Mouse (Mus musculus) bone marrow, adult 2 months (tissue): ENCODE data around the gene Gm13088.
"Not testable (repeated sequence)": the region's sequence is repeated elsewhere in the genome, so short reads cannot be mapped to it uniquely, and the experiment has no call there.

Source experiments
- CTCF ChIP-seq: fragments of 200-500 bp; IDR thresholded peaks from 2 replicates; pipeline ENCODE4 v1.5.1; 2011; ENCODE audit warnings: low read length, control low read depth; ENCODE audit not compliant: control insufficient read depth, insufficient read depth
- POLR2A ChIP-seq: fragments of 200-500 bp; IDR thresholded peaks from 2 replicates; pipeline ENCODE4 v1.6.1; 2011; ENCODE audit warnings: low read depth, mild to moderate bottlenecking, control low read depth, low read length, borderline replicate concordance; ENCODE audit not compliant: control insufficient read depth

DNA sequence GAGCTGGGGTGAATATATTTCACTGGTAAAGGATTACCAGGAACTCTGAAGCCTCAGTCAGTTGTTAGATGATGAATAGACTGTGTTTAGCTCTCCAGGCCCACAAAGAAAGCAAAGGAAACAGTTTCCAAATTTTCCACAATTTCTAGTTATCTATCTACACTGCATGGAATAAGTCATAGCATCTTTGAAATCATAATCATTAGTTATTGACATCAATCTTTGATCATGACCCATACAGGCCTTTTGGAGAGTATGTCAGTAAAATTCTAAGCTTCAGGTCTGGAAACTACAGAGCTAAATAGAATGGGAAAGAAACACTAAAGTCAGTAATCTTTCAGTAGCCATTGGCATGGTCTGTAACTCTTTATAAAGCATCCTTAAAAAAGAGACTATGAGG, at the start of gene Gm13088:
- TF ChIP-seq POLR2A, CTCF: not testable (repeated sequence)
